Mouse (Mus musculus) forebrain, embryonic 16.5 days (tissue): Measurements from ENCODE around the gene Dkk1. TPM values are rescaled to one million over a fixed set of nuclear protein-coding genes. Genes with fewer than 3 reads are reported as not detected.
A peak's percentile ranks its signal among the peaks of the same experiment; 100 is the strongest.
"Not testable (repeated sequence)": the region's sequence is repeated elsewhere in the genome, so short reads cannot be mapped to it uniquely, and the experiment has no call there.

Experiments used
- ATAC-seq: fragments of 200-750 bp; cut with Nextera tagmentation; 2 replicates; pipeline ENCODE4 v1.8.0; 2017; ENCODE audit warnings: mild to moderate bottlenecking, moderate library complexity
- H3K27ac ChIP-seq: fragments of 300-500 bp; sonication (generic); 2 replicates; pipeline ENCODE4 v1.5.1; 2014; ENCODE audit warnings: low read length, control low read depth
- H3K27me3 ChIP-seq: fragments of 300-500 bp; sonication (generic); replicated peaks from 2 replicates; pipeline ENCODE4 v1.6.1; 2014; ENCODE audit warnings: low read length; ENCODE audit not compliant: control insufficient read depth, insufficient read depth
- H3K36me3 ChIP-seq: fragments of 300-500 bp; sonication (generic); 2 replicates; pipeline ENCODE4 v1.6.1; 2014; ENCODE audit not compliant: control insufficient read depth, insufficient read depth
- H3K4me1 ChIP-seq: fragments of 300-500 bp; sonication (generic); replicated peaks from 2 replicates; pipeline ENCODE4 v1.6.1; 2014; ENCODE audit warnings: low read length; ENCODE audit not compliant: control insufficient read depth, insufficient read depth
- H3K4me2 ChIP-seq: fragments of 300-500 bp; sonication (generic); 2 replicates; pipeline ENCODE4 v1.6.1; 2014; ENCODE audit warnings: mild to moderate bottlenecking, low read length, control low read depth
- H3K4me3 ChIP-seq: fragments of 300-500 bp; sonication (generic); replicated peaks from 2 replicates; pipeline ENCODE4 v1.5.1; 2014; ENCODE audit warnings: mild to moderate bottlenecking, low read length, control low read depth
- H3K9ac ChIP-seq: fragments of 300-500 bp; sonication (generic); replicated peaks from 2 replicates; pipeline ENCODE4 v1.6.1; 2014; ENCODE audit warnings: low read depth, low read length, control low read depth
- H3K9me3 ChIP-seq: fragments of 300-500 bp; sonication (generic); 2 replicates; pipeline ENCODE4 v1.6.1; 2016; ENCODE audit warnings: low read length; ENCODE audit not compliant: control insufficient read depth
- WGBS: fragments of 180-500 bp; shearing (Covaris S2); extraction: QIAGEN DNeasy Blood & Tissue Kit; methylation state at CpG from one replicate; pipeline ENCODE4 v1.1.7; 2014; 5-methylcytosine and 5-hydroxymethylcytosine counted together
- polyA plus RNA-seq: library from polyadenylated mRNA; unstranded; fragments of >200 nt; fragmentation: Nextera tagmentation; extraction: Ambion mirVana; gene quantifications from 2 replicates; pipeline ENCODE4 v1.2.1, GENCODE M21; 2015

Gene Dkk1
- polyA plus RNA-seq, 1 experiment from 2014 or later, result 0.38 TPM

GRCm38 (mm10) chr19:30548411-30549043, 938 bp downstream of the Dkk1 start:
- H3K27ac ChIP-seq, result no peak overlapping the region
- peak overlapping the region; percentile 71 for H3K4me2 ChIP-seq
- H3K27me3 ChIP-seq, result peaks cover 46% of the 10 kb centered on the region
- H3K4me1 ChIP-seq, result peaks cover 20% of the 10 kb centered on the region
- H3K36me3 ChIP-seq, result no peaks in the 10 kb centered on the region
- no peaks in the 10 kb centered on the region for H3K9me3 ChIP-seq
- ATAC-seq, result peak; percentile 51
- WGBS, result under 1% methylated on average over 23 of the region's 23 CpGs
- H3K4me3 ChIP-seq, result peak overlapping the region; percentile 42
- 0 out of 2 replicates have a peak overlapping the region, but pooled peaks have one; percentile 17 for H3K9ac ChIP-seq

GRCm38 (mm10) chr19:30539365-30539941, 10.0 kb downstream of the Dkk1 start:
- H3K36me3 ChIP-seq, H3K27ac ChIP-seq, H3K4me1 ChIP-seq, ATAC-seq, H3K9me3 ChIP-seq: not testable (repeated sequence)
- Histone ChIP-seq H3K27me3 (peaks cover 14% of the 10 kb centered on the region), H3K4me2 (peak overlapping the region; percentile 66), H3K4me3 (peak overlapping the region; percentile 44), H3K9ac (peak overlapping the region; percentile 45; the same call in 1 of the 2 replicates)
- 2% methylated on average over 41 of the region's 44 CpGs for WGBS

GRCm38 (mm10) chr19:30516771-30517170, 32.7 kb downstream of the Dkk1 start:
- H3K27ac ChIP-seq, result no peak overlapping the region
- H3K36me3 ChIP-seq, result no peaks in the 10 kb centered on the region
- no peak for ATAC-seq
- H3K4me3 ChIP-seq, result no peak overlapping the region
- no peak overlapping the region for H3K9ac ChIP-seq
- 82% methylated on average over 6 of the region's 6 CpGs for WGBS
- no peak overlapping the region for H3K4me2 ChIP-seq
- no peaks in the 10 kb centered on the region for H3K9me3 ChIP-seq
- H3K4me1 ChIP-seq, result no peaks in the 10 kb centered on the region
- H3K27me3 ChIP-seq, result no peaks in the 10 kb centered on the region

GRCm38 (mm10) chr19:30510481-30510880, 39.0 kb downstream of the Dkk1 start:
- Histone ChIP-seq H3K4me1 (no peaks in the 10 kb centered on the region), H3K9ac (no peak overlapping the region), H3K36me3 (no peaks in the 10 kb centered on the region), H3K27me3 (no peaks in the 10 kb centered on the region), H3K27ac (no peak overlapping the region), H3K4me2 (no peak overlapping the region), H3K9me3 (no peaks in the 10 kb centered on the region), H3K4me3 (no peak overlapping the region)
- 88% methylated on average over 4 of the region's 4 CpGs for WGBS
- ATAC-seq, result no peak

DNA sequence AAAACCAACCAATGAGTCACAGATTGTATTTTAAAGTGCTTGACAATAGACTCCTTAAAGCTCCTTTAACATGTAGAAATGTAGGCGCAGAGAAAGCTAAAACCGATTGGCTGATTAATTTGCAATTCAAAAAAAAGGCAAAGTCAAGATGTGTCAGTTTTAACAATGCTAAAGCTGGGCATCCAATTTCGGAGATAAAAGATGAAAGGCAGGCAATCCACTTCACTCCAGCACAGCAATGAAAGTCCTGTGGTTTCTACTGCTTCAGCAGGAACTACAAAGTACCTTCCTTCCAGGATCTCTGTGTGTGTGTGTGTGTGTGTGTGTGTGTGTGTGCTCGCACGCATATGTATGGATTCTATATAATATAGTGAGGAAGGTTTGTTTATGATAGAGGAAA, 44.0 kb downstream of the Dkk1 start:
- H3K36me3 ChIP-seq, result no peaks in the 10 kb centered on the region
- H3K4me1 ChIP-seq, result no peaks in the 10 kb centered on the region
- H3K27ac ChIP-seq, result no peak overlapping the region
- no peak overlapping the region for H3K4me3 ChIP-seq
- WGBS, result 15% methylated on average over 5 of the region's 5 CpGs
- H3K4me2 ChIP-seq, result no peak overlapping the region
- no peak overlapping the region for H3K9ac ChIP-seq
- no peaks in the 10 kb centered on the region for H3K9me3 ChIP-seq
- no peak for ATAC-seq
- no peaks in the 10 kb centered on the region for H3K27me3 ChIP-seq
